Mouse (Mus musculus): ENCODE measurements around the gene Mrpl37. TPM values are rescaled to one million over a fixed set of nuclear protein-coding genes. Genes with fewer than 3 reads are reported as not detected.

Mrpl37 gene
- polyA plus RNA-seq, 1 experiment: 59.2 TPM

GRCm38 (mm10) chr4:107048568-107049162 lies 18.0 kb downstream of the Mrpl37 start:
- Histone ChIP-seq H3K9me3 (replicated peaks; ENCODE audit: control insufficient read depth, insufficient read depth, low read length, poor library complexity, severe bottlenecking) (no peaks in the 10 kb centered on the region), H3K36me3 (ENCODE audit: control insufficient read depth, insufficient read depth, low read length, poor library complexity, severe bottlenecking) (no peaks in the 10 kb centered on the region; the same call in 1 of the 2 replicates), H3K4me1 (ENCODE audit: control insufficient read depth, insufficient read depth, low read length) (no peaks in the 10 kb centered on the region), H3K27me3 (ENCODE audit: control insufficient read depth, insufficient read depth, low read length, poor library complexity, severe bottlenecking) (no peaks in the 10 kb centered on the region), H3K9ac (ENCODE audit: low read depth, poor library complexity, severe bottlenecking) (no peak overlapping the region), H3K4me3 (ENCODE audit: low read depth, low read length) (no peak overlapping the region), H3K27ac (ENCODE audit: insufficient read depth, low read length) (no peak overlapping the region)
- TF ChIP-seq EP300 (IDR thresholded peaks at IDR 0.05; ENCODE audit: insufficient read depth, low read depth, low read length) (no peak), POLR2A (IDR thresholded peaks at IDR 0.05; ENCODE audit: insufficient read depth, low read length) (no peak), CTCF (IDR thresholded peaks at IDR 0.05; ENCODE audit: low read depth, low read length) (no peak)

- H3K4me1 ChIP-seq (ENCODE audit: control insufficient read depth, insufficient read depth, low read length): no peaks in the 10 kb centered on the region
- H3K36me3 ChIP-seq (ENCODE audit: control insufficient read depth, insufficient read depth, low read length, poor library complexity, severe bottlenecking): no peaks in the 10 kb centered on the region; the same call in 1 of the 2 replicates
- no peak overlapping the region for H3K9ac ChIP-seq (ENCODE audit: low read depth, poor library complexity, severe bottlenecking)
- no peaks in the 10 kb centered on the region for H3K27me3 ChIP-seq (ENCODE audit: control insufficient read depth, insufficient read depth, low read length, poor library complexity, severe bottlenecking)
- H3K9me3 ChIP-seq (replicated peaks; ENCODE audit: control insufficient read depth, insufficient read depth, low read length, poor library complexity, severe bottlenecking): no peaks in the 10 kb centered on the region
- H3K4me3 ChIP-seq (ENCODE audit: low read depth, low read length): no peak overlapping the region
- TF ChIP-seq POLR2A (IDR thresholded peaks at IDR 0.05; ENCODE audit: insufficient read depth, low read length) (no peak), EP300 (IDR thresholded peaks at IDR 0.05; ENCODE audit: insufficient read depth, low read depth, low read length) (no peak), CTCF (IDR thresholded peaks at IDR 0.05; ENCODE audit: low read depth, low read length) (no peak)
- H3K27ac ChIP-seq (ENCODE audit: insufficient read depth, low read length): no peak overlapping the region
Measured at GRCm38 (mm10) chr4:107047806-107048205, 18.9 kb downstream of the Mrpl37 start.

GRCm38 (mm10) chr4:107045188-107045587 lies 21.5 kb downstream of the Mrpl37 start:
- TF ChIP-seq POLR2A (IDR thresholded peaks at IDR 0.05; ENCODE audit: insufficient read depth, low read length) (no peak), EP300 (IDR thresholded peaks at IDR 0.05; ENCODE audit: insufficient read depth, low read depth, low read length) (no peak), CTCF (IDR thresholded peaks at IDR 0.05; ENCODE audit: low read depth, low read length) (no peak)
- no peaks in the 10 kb centered on the region for H3K27me3 ChIP-seq (ENCODE audit: control insufficient read depth, insufficient read depth, low read length, poor library complexity, severe bottlenecking)
- no peak overlapping the region for H3K9ac ChIP-seq (ENCODE audit: low read depth, poor library complexity, severe bottlenecking)
- H3K36me3 ChIP-seq (ENCODE audit: control insufficient read depth, insufficient read depth, low read length, poor library complexity, severe bottlenecking): no peaks in the 10 kb centered on the region; the same call in 1 of the 2 replicates
- no peaks in the 10 kb centered on the region for H3K9me3 ChIP-seq (replicated peaks; ENCODE audit: control insufficient read depth, insufficient read depth, low read length, poor library complexity, severe bottlenecking)
- no peak overlapping the region for H3K27ac ChIP-seq (ENCODE audit: insufficient read depth, low read length)
- H3K4me1 ChIP-seq (ENCODE audit: control insufficient read depth, insufficient read depth, low read length): no peaks in the 10 kb centered on the region
- no peak overlapping the region for H3K4me3 ChIP-seq (ENCODE audit: low read depth, low read length)

GRCm38 (mm10) chr4:107042304-107042703 lies 24.4 kb downstream of the Mrpl37 start:
- TF ChIP-seq CTCF (IDR thresholded peaks at IDR 0.05; ENCODE audit: low read depth, low read length) (no peak), POLR2A (IDR thresholded peaks at IDR 0.05; ENCODE audit: insufficient read depth, low read length) (no peak), EP300 (IDR thresholded peaks at IDR 0.05; ENCODE audit: insufficient read depth, low read depth, low read length) (no peak)
- no peaks in the 10 kb centered on the region for H3K9me3 ChIP-seq (replicated peaks; ENCODE audit: control insufficient read depth, insufficient read depth, low read length, poor library complexity, severe bottlenecking)
- H3K9ac ChIP-seq (ENCODE audit: low read depth, poor library complexity, severe bottlenecking): no peak overlapping the region
- H3K27ac ChIP-seq (ENCODE audit: insufficient read depth, low read length): no peak overlapping the region
- H3K4me3 ChIP-seq (ENCODE audit: low read depth, low read length): no peak overlapping the region
- H3K27me3 ChIP-seq (ENCODE audit: control insufficient read depth, insufficient read depth, low read length, poor library complexity, severe bottlenecking): no peaks in the 10 kb centered on the region
- no peaks in the 10 kb centered on the region for H3K4me1 ChIP-seq (ENCODE audit: control insufficient read depth, insufficient read depth, low read length)
- H3K36me3 ChIP-seq (ENCODE audit: control insufficient read depth, insufficient read depth, low read length, poor library complexity, severe bottlenecking): no peaks in the 10 kb centered on the region; the same call in 1 of the 2 replicates

- no peak overlapping the region for H3K9ac ChIP-seq (ENCODE audit: low read depth, poor library complexity, severe bottlenecking)
- H3K27ac ChIP-seq (ENCODE audit: insufficient read depth, low read length): no peak overlapping the region
- no peak for TF ChIP-seq EP300 (IDR thresholded peaks at IDR 0.05; ENCODE audit: insufficient read depth, low read depth, low read length)
- no peak for TF ChIP-seq POLR2A (IDR thresholded peaks at IDR 0.05; ENCODE audit: insufficient read depth, low read length)
- TF ChIP-seq CTCF (IDR thresholded peaks at IDR 0.05; ENCODE audit: low read depth, low read length): no peak
- no peaks in the 10 kb centered on the region for H3K4me1 ChIP-seq (ENCODE audit: control insufficient read depth, insufficient read depth, low read length)
- no peaks in the 10 kb centered on the region for H3K27me3 ChIP-seq (ENCODE audit: control insufficient read depth, insufficient read depth, low read length, poor library complexity, severe bottlenecking)
- H3K4me3 ChIP-seq (ENCODE audit: low read depth, low read length): no peak overlapping the region
- H3K36me3 ChIP-seq (ENCODE audit: control insufficient read depth, insufficient read depth, low read length, poor library complexity, severe bottlenecking): peaks cover 2% of the 10 kb centered on the region
- no peaks in the 10 kb centered on the region for H3K9me3 ChIP-seq (replicated peaks; ENCODE audit: control insufficient read depth, insufficient read depth, low read length, poor library complexity, severe bottlenecking)
Measured at GRCm38 (mm10) chr4:107039270-107039669, 27.4 kb downstream of the Mrpl37 start.

- no peak for TF ChIP-seq EP300 (IDR thresholded peaks at IDR 0.05; ENCODE audit: insufficient read depth, low read depth, low read length)
- no peak for TF ChIP-seq CTCF (IDR thresholded peaks at IDR 0.05; ENCODE audit: low read depth, low read length)
- no peak for TF ChIP-seq POLR2A (IDR thresholded peaks at IDR 0.05; ENCODE audit: insufficient read depth, low read length)
- Histone ChIP-seq H3K4me1 (ENCODE audit: control insufficient read depth, insufficient read depth, low read length) (no peaks in the 10 kb centered on the region), H3K9me3 (replicated peaks; ENCODE audit: control insufficient read depth, insufficient read depth, low read length, poor library complexity, severe bottlenecking) (no peaks in the 10 kb centered on the region), H3K9ac (ENCODE audit: low read depth, poor library complexity, severe bottlenecking) (no peak overlapping the region), H3K4me3 (ENCODE audit: low read depth, low read length) (no peak overlapping the region), H3K36me3 (ENCODE audit: control insufficient read depth, insufficient read depth, low read length, poor library complexity, severe bottlenecking) (peaks cover 4% of the 10 kb centered on the region; the same call in 1 of the 2 replicates), H3K27ac (ENCODE audit: insufficient read depth, low read length) (no peak overlapping the region), H3K27me3 (ENCODE audit: control insufficient read depth, insufficient read depth, low read length, poor library complexity, severe bottlenecking) (no peaks in the 10 kb centered on the region)
Measured at GRCm38 (mm10) chr4:107038303-107038702, 28.4 kb downstream of the Mrpl37 start.

All from ES-Bruce4 (cell line).